Mouse (Mus musculus): ENCODE results near the gene Nyx. TPM values are rescaled to one million over a fixed set of nuclear protein-coding genes. Genes with fewer than 3 reads are reported as not detected.

Gene Nyx
- 0.12 TPM for polyA plus RNA-seq (2014; fragmentation: Illumina TruSeq; extraction: RNeasy Lipid Tissue Mini Kit (QIAGEN cat#74804); ENCODE audit: low read depth, low replicate concordance)

DNA sequence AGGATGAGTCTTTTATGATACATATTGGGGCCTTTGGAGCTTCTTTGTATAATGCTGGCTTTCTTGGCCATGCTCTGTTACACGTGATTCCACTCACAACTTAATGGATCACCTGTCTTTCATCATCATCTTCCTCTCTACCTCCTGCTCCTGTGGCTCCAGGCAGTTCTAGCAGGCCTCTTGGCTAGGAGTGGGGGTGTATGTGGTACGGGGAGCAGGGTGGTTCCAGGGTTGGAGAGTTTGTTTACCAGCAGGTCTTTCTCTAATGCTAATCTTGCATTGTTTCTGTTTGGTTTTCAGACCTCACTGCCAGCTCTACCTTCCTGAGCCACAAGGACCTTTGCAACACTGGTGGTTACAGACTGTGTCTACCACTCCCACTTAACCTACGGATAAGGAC, at the start of gene Nyx:
Nyx (plus strand) TSS at position 301 of the 400 bp plus-strand sequence.

Other genes starting within 250 kb of the Nyx start
- 1,285 TPM for gene Ddx3x, start 185.1 kb upstream of the Nyx start, polyA plus RNA-seq (2014; fragmentation: Illumina TruSeq; extraction: RNeasy Lipid Tissue Mini Kit (QIAGEN cat#74804); ENCODE audit: low read depth, low replicate concordance)
- 6.5 TPM for gene Gpr34, start 166.0 kb downstream of the Nyx start, polyA plus RNA-seq (2014; fragmentation: Illumina TruSeq; extraction: RNeasy Lipid Tissue Mini Kit (QIAGEN cat#74804); ENCODE audit: low read depth, low replicate concordance)
- gene Gpr82, start 195.3 kb downstream of the Nyx start, polyA plus RNA-seq (2014; fragmentation: Illumina TruSeq; extraction: RNeasy Lipid Tissue Mini Kit (QIAGEN cat#74804); ENCODE audit: low read depth, low replicate concordance) = 0.47 TPM

Data from adrenal gland, adult 10 weeks (tissue).